Mouse (Mus musculus): ENCODE results near the gene Lrmda.

DNA sequence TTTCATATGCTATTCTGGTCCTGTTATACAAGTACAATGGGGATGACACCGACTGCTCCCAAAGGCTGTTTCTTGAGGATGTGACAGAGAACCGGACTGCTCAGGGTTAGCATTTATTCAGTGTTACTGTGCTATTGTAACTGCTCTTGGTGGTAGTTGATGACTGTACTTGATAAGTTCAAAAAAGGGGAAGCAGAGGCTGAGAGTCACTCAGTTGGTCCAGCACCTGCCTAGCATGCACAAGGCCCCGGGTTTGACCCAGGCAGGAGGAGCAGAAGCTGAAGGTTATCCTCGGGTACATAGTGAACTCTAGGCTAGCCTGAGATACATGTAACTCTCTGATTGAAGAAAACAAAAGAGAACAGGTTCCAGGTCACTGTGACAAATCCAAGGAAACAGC lies 4.0 kb downstream of the Lrmda start:
- TF ChIP-seq EP300 (IDR thresholded peaks at IDR 0.05; ENCODE audit: insufficient read depth, low read depth, low read length) (no peak), CTCF (IDR thresholded peaks at IDR 0.05) (no peak), POLR2A (IDR thresholded peaks at IDR 0.05; ENCODE audit: insufficient read depth, low read depth, low read length) (no peak)

Measured in heart, adult 2 months (tissue).